Mouse (Mus musculus) erythroblast, embryonic 14.5 days (primary cell): ENCODE data around the gene Hic1.

Source experiments
- GATA1 ChIP-seq: IDR thresholded peaks from 2 replicates; pipeline ENCODE4 v1.6.1; 2012; ENCODE audit warnings: low read length, inconsistent platforms, mixed read lengths
- TAL1 ChIP-seq: IDR thresholded peaks from 3 replicates; pipeline ENCODE4 v1.6.1; 2012; ENCODE audit warnings: low read length, inconsistent platforms, mixed read lengths

DNA sequence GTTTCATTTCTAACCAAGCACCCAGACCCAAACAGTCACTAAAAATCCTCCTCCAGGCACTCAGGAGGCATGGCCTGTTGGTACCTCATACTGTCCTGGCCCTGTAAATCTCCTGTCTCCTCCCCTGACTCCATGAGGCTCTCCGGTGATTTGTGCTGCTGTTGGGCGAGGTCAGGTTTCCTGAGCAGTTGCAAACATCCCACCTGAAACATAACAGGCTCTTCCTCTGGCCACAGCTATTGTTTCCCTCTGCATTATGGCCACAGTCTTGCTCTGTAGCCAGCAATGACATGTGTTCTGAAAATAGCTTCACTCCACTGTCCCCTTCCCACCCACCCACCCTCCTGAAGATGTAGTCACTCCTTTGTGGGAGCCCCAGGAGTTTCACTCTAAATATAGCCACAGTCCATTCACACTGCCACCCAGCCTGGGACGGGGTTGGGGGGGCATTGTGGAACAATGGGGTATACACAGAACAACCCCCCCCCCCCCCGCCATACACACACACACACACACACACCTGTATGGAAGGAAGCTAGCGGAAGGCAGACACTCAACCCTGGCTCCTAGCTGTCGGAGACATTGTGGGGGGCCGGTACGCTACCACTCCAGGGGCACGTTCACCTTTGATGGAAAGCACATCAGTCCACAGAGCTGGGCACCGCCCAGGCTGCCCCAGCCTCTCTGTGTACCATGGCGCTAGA is 20.8 kb downstream of the Hic1 start:
- TF ChIP-seq GATA1 (no peak), TAL1 (no peak)
